Mouse (Mus musculus): Measurements from ENCODE around the gene Dnajc19.

- TF ChIP-seq CTCF (conservative IDR thresholded peaks at IDR 0.05; ENCODE audit: insufficient read depth, insufficient read length, low read depth, low read length): no peak
- no peak for TF ChIP-seq POLR2A (IDR thresholded peaks at IDR 0.05; ENCODE audit: low read depth, low read length)
Measured at GRCm38 (mm10) chr3:34111941-34112685, 31.0 kb upstream of the Dnajc19 start.
